Mouse (Mus musculus): Measurements from ENCODE around the gene Ece1.

DNA sequence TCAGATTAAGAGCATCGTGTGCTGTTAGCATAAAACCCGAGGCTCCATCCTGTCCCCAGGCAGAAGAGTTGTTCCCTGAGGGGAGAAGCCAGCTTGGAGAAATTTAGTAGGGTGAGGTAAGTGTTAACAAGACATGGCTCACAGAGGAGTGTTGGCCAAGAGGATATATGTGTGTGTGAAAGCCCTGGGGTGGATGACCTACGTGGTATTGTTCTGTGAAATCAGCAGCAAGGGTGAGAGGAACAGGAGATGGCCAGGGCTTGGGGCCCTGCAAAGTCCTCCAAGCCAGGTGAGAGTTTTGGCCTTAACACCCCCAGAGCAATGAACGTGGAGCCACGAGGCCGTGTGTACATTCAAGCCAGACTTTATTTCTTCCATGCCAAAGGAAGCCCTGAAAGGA lies 14.8 kb downstream of the Ece1 start:
- TF ChIP-seq CTCF (IDR thresholded peaks at IDR 0.05; ENCODE audit: low read depth) (no peak), EP300 (optimal IDR thresholded peaks at IDR 0.05) (no peak)

All from stomach, postnatal 0 days (tissue).